Mouse (Mus musculus) spleen, adult 18-20 months (tissue): Measurements from ENCODE around the gene Olfr1279.
"Not testable (repeated sequence)": the region's sequence is repeated elsewhere in the genome, so short reads cannot be mapped to it uniquely, and the experiment has no call there.

ENCODE experiments used
- DNase-seq, 2 experiments: peaks; one replicate each; pipeline ENCODE4 v3.0.0; 2022; ENCODE audit warnings: mixed read lengths in 2 of 2

The Olfr1279 gene

DNA sequence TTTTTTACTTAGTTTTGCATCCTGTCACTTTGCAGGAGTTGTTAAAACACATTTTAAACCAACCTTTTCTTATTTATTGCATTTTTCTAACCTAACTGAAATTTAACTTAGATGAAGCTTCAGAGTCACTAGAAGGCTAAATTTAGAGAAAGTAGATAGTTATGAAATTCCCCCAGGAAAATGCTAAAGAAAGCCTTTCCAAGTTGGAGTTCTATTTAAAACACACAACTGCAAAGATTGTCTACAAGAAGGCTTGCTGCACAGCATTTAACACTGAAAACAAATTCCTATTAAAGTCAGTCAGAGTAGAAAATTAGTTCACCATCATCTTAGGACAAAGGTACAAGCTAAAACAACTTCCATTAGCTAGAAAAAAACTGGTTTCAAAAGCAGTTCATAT, at the start of gene Olfr1279:
TSS of gene Olfr1279 (plus strand) at position 262 of the 400 bp plus-strand sequence.
- no peak for DNase-seq

DNA sequence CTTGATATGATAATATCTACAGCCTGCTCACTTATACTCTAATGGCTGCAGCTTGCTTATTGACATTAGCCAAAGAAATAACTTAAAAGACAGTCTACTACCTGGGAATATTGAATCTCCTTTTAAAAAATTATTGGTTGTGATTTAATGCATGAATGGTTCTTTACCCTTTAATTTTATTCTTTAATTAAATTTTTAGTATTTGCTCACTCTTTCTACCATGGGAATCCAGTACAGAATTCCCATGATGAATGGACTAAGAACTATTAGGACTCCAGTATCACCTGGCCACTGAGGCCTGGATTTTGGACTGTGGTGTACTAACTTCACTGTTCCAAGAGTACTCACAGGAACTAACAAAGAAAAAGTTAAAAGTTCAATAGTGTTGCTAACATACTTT, 46.2 kb upstream of the Olfr1279 start, which contains the start of gene Olfr1276:
TSS of gene Olfr1276 (plus strand) at position 301 of the 400 bp plus-strand sequence.
- no peak for DNase-seq

DNA sequence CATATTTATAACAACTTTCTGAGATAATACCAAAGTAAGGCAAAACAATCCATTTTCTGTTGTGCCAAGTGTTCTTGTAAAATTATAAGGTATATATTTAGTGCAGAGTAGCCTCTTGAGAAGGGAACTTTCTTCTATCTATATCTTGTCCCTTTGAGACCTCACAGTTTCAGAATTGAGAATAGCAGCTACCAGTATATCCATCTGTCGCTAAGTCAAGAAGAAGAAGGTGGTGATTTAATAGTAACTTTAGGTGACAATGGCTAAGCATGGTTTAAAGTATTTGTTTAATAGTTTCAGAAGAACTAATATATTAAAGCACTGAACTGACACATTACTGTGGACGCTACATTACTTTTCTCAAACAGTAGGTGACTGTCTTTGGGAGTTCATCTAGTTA, 26.4 kb upstream of the Olfr1279 start, which contains the start of gene Olfr1277:
TSS of gene Olfr1277 (minus strand) at position 101 of the 400 bp plus-strand sequence.
- no peak for DNase-seq

DNA sequence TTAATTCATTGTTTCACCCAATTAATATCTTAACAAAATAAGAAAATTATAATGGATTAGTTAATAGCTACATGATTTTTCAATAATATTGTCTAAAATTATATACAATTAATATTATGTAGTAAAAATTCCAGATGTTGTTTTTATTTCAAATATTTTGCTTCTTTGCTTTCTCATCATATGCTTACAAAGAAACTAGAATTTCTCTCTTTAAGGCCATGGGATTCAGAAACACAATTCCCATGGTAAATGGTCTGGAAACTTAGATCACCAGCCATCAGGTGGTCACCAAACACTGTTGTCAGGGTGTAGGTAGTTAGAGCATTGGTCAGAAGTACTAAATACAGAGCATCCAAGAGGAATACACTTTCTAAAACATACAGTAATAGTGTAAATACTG, 10.6 kb upstream of the Olfr1279 start, which contains the start of gene Olfr1278:
TSS of gene Olfr1278 (plus strand) at position 301 of the 400 bp plus-strand sequence.
- DNase-seq = no peak

DNA sequence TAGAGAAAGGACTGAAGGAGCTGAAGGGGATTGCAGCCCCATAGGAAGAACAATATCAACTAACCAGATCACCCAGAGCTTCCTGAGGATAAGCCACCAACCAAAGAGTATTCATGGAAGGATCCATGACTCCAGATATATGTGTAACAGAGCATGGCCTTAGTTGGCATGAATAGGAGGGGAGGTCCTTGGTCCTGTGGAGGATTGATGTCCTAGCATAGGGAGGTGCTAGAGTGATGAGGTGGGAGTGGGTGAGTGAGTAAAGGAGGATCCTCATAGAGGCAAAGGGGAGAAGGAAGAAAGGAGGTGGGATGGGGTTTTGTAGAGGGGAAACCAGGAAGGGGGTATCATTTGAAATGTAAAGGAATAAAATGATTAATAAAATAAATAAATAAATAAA, 1.9 kb upstream of the Olfr1279 start:
- no peak for DNase-seq

DNA sequence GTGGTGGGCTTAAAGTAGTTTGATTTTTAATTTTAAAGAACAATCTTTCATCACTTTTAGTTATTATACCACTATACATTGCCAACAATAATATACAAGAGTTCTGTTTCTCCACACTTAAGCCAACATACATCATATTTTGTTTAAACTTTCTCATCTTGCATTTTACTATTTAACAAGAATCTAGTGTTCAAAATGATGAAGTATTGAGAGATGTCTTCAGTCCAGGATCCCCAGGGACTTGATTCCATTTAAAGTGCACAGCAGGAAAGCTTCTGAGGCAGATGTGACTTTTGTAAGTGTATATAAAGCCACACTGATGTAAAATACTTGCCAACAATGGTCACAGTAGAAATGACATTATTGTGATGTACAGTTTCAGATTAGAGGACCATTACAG, 13.3 kb downstream of the Olfr1279 start, which contains the start of gene Olfr1280:
TSS of gene Olfr1280 (plus strand) at position 301 of the 400 bp plus-strand sequence.
- no peak for DNase-seq

DNA sequence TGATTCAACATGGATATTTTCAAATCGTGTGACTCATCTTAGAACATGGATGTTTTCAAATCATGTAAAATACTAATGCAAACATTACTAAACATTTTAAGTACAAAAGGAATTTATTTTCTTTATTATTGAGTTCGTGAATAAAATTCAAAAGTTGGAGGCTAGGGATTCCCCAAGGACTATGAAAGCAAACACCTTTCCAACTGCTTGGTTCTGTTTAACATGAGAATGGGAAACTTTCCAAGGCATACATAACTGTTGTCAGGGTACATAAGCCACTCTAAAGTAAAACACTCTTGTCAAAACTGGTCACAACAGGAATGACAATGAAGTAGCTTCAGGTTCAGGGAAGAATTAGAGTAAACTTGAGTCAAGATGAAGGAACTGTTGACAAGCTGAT, 25.8 kb downstream of the Olfr1279 start, which contains the start of gene Olfr1281:
TSS of gene Olfr1281 (plus strand) at position 301 of the 400 bp plus-strand sequence.
- no peak for DNase-seq

DNA sequence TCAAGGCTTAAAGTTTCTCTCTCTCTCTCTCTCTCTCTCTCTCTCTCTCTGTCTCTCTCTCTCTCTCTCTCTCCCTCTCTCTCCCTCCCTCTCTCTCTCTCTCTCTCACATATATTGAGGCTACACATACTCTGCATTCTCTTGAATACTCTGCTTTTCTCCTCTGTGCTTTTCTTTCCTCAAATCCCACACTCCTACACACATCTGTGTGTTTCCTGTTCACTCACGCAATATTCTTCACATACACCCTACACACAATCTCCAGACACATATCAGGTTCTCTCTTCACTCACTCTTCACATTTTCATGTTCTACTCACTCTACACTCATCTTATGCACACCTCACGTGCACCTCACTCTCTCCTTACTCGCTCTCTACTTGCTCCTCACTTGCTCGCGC, 33.3 kb downstream of the Olfr1279 start:
- not testable (repeated sequence) for DNase-seq

DNA sequence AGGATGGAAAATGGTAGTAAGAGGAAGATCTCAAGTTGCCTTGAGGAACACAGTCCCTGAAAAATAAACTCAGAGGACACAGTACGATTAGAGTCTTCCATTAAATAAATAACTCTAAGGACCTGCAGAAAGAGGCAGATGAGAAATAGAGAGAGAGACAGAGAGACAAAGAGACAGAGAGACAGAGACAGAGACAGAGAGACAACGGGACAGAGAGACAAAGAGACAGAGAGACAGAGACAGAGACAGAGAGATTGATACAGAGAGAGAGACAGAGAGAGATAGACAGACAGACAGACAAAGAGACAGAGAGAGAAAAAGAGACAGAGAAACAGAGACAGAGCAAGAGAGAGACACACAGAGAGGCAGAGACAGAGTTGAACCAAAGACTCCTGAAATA, 35.5 kb downstream of the Olfr1279 start, which contains the start of gene Olfr1282:
TSS of gene Olfr1282 (minus strand) at position 101 of the 400 bp plus-strand sequence.
- DNase-seq = no peak
